Mouse (Mus musculus) kidney, postnatal 0 days (tissue): Measurements from ENCODE around the gene 2210407C18Rik. TPM values are rescaled to one million over a fixed set of nuclear protein-coding genes. Genes with fewer than 3 reads are reported as not detected.
A peak's percentile ranks its signal among the peaks of the same experiment; 100 is the strongest.

Experiments used
- ATAC-seq: fragments of 200-750 bp; cut with Nextera tagmentation; replicated peaks from 2 replicates; pipeline ENCODE4 v1.8.0; 2017; ENCODE audit warnings: low read depth, moderate number of reproducible peaks, moderate TSS enrichment, moderate library complexity; ENCODE audit not compliant: low FRiP score
- DNase-seq: peaks from one replicate; pipeline ENCODE4 v3.0.0-alpha.2; 2016; ENCODE audit warnings: low spot score
- H3K27ac ChIP-seq: fragments of 300-500 bp; sonication (generic); 2 replicates; pipeline ENCODE4 v1.5.1; 2014; ENCODE audit warnings: mild to moderate bottlenecking
- H3K27me3 ChIP-seq: fragments of 300-500 bp; sonication (generic); 2 replicates; pipeline ENCODE4 v1.6.1; 2014; ENCODE audit warnings: low read length, mixed read lengths; ENCODE audit not compliant: insufficient read depth
- H3K36me3 ChIP-seq: fragments of 300-500 bp; sonication (generic); 2 replicates; pipeline ENCODE4 v1.6.1; 2014; ENCODE audit warnings: low read length, mixed read lengths; ENCODE audit not compliant: insufficient read depth
- H3K4me1 ChIP-seq: fragments of 300-500 bp; sonication (generic); replicated peaks from 2 replicates; pipeline ENCODE4 v1.6.1; 2014; ENCODE audit warnings: antibody characterized with exemption, low read length, mixed read lengths; ENCODE audit not compliant: insufficient read depth
- H3K4me2 ChIP-seq: fragments of 300-500 bp; sonication (generic); 2 replicates; pipeline ENCODE4 v1.6.1; 2014; ENCODE audit warnings: mild to moderate bottlenecking, low read length, moderate library complexity, mixed read lengths
- H3K4me3 ChIP-seq: fragments of 300-500 bp; sonication (generic); replicated peaks from 2 replicates; pipeline ENCODE4 v1.5.1; 2014; ENCODE audit warnings: low read depth, low read length
- H3K9ac ChIP-seq: fragments of 300-500 bp; sonication (generic); 2 replicates; pipeline ENCODE4 v1.6.1; 2014; ENCODE audit warnings: low read depth, low read length
- H3K9me3 ChIP-seq: fragments of 300-500 bp; sonication (generic); replicated peaks from 2 replicates; pipeline ENCODE4 v1.6.1; 2016; ENCODE audit warnings: low read length, inconsistent platforms, mixed read lengths
- CTCF ChIP-seq: IDR thresholded peaks from 2 replicates; pipeline ENCODE4 v1.5.1; 2016; ENCODE audit warnings: antibody characterized with exemption, low read depth, mild to moderate bottlenecking, moderate library complexity
- WGBS: fragments of 180-500 bp; shearing (Covaris S2); extraction: QIAGEN DNeasy Blood & Tissue Kit; methylation state at CpG from one replicate; pipeline ENCODE4 v1.1.7; 2014; 5-methylcytosine and 5-hydroxymethylcytosine counted together
- polyA plus RNA-seq: library from polyadenylated mRNA; unstranded; fragments of >200 nt; fragmentation: Nextera tagmentation; extraction: Ambion mirVana; gene quantifications from 2 replicates; pipeline ENCODE4 v1.2.1, GENCODE M21; 2015

Gene 2210407C18Rik
- polyA plus RNA-seq, 1 experiment from 2014 or later = not detected

- Histone ChIP-seq H3K9me3 (no peaks in the 10 kb centered on the region), H3K4me3 (no peak overlapping the region), H3K4me2 (no peak overlapping the region), H3K27ac (no peak overlapping the region), H3K9ac (no peak overlapping the region), H3K4me1 (no peaks in the 10 kb centered on the region), H3K36me3 (no peaks in the 10 kb centered on the region), H3K27me3 (no peaks in the 10 kb centered on the region)
- ATAC-seq = no peak
- no peak for TF ChIP-seq CTCF
- no peak for DNase-seq
- 21% methylated on average over 2 of the region's 2 CpGs for WGBS
Measured at GRCm38 (mm10) chr11:58604688-58605087, 11.2 kb downstream of the 2210407C18Rik start.

- no peaks in the 10 kb centered on the region for H3K27me3 ChIP-seq
- H3K4me1 ChIP-seq = no peaks in the 10 kb centered on the region
- TF ChIP-seq CTCF = no peak
- ATAC-seq = no peak
- no peaks in the 10 kb centered on the region for H3K36me3 ChIP-seq
- no peak overlapping the region for H3K4me3 ChIP-seq
- no peak for DNase-seq
- no peaks in the 10 kb centered on the region for H3K9me3 ChIP-seq
- 69% methylated on average over 6 of the region's 6 CpGs for WGBS
- H3K9ac ChIP-seq = no peak overlapping the region
- no peak overlapping the region for H3K27ac ChIP-seq
- H3K4me2 ChIP-seq = no peak overlapping the region
Measured at GRCm38 (mm10) chr11:58602800-58603560, 12.9 kb downstream of the 2210407C18Rik start.

DNA sequence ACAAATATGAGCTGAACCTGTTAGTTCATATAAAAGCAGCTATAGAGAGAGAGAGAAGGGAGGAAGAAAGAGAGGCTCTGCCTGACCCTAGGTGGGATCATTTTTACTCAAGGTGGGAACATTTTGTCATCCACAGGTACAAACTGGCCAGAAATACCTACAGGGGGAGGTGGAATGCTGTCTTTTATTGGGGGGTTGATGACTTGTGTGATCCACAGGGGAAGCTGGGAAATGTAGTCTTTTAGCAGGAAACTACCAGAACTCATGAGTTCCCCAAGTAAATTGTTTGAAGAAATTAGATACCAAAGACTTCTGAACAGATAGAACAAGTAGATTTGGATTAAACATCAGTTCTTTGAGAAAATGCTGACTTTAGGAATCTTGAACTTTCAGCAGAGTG is 13.8 kb downstream of the 2210407C18Rik start:
- ATAC-seq = no peak
- Histone ChIP-seq H3K4me3 (no peak overlapping the region), H3K27me3 (no peaks in the 10 kb centered on the region), H3K9ac (no peak overlapping the region), H3K4me2 (no peak overlapping the region), H3K36me3 (no peaks in the 10 kb centered on the region), H3K27ac (no peak overlapping the region), H3K9me3 (no peaks in the 10 kb centered on the region), H3K4me1 (no peaks in the 10 kb centered on the region)
- no peak for TF ChIP-seq CTCF
- DNase-seq = no peak

DNA sequence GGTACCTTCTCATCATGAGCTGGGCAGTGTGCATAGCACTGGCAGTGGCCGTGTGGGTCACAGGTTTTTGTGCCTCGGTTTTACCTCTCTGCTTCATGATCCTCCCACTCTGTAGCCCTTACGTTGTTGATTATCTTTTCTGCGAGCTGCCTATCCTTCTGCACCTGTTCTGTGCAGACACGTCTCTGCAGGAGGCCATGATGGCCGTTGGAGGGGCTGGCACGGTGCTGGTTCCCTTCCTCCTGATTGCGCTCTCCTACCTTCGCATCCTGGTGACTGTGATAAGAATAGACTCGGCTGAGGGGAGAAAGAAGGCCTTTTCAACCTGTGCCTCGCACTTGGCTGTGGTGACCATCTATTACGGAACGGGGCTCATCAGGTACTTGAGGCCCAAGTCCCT is 18.0 kb downstream of the 2210407C18Rik start:
- no peak for TF ChIP-seq CTCF
- no peak for ATAC-seq

DNA sequence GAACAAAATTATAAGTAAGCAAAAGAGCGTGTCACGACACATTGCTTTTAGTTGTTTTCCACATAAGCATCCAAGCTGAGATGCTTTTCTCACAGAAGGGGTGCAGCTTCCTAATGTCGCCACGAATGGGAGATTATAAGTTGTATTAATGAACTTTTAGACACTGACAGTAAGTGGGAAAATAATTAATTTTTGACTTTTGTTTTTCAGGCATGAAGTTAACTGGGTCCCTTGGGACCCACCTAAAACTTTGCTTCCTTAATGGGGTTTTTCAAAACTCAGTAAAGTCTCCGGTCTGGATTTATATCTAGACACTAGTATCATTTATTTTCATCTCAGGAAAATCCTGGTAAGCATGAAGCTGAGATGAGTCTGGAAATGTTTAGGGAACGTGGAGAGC is 21.1 kb downstream of the 2210407C18Rik start, which contains the start of gene Olfr324:
Olfr324 (plus strand) TSS at position 301 of the 400 bp plus-strand sequence.
- H3K4me3 ChIP-seq = no peak within 1 kb of the TSS
- DNase-seq (no peak), ATAC-seq (no peak)
- no peaks in the 10 kb centered on the region for H3K9me3 ChIP-seq
- 78% methylated on average over 6 of the region's 6 CpGs for WGBS
- no peak for TF ChIP-seq CTCF
- H3K27me3 ChIP-seq = no peaks in the 10 kb centered on the region
- no peaks in the 10 kb centered on the region for H3K36me3 ChIP-seq
- H3K9ac ChIP-seq = no peak within 1 kb of the TSS
- no peaks in the 10 kb centered on the region for H3K4me1 ChIP-seq
- no peak within 1 kb of the TSS for H3K4me2 ChIP-seq
- H3K27ac ChIP-seq = no peak within 1 kb of the TSS

More for the DNA sequence above, 18.0 kb downstream of the 2210407C18Rik start:
- Histone ChIP-seq H3K4me1 (no peaks in the 10 kb centered on the region), H3K27me3 (no peaks in the 10 kb centered on the region), H3K9me3 (no peaks in the 10 kb centered on the region), H3K4me2 (no peak overlapping the region), H3K36me3 (no peaks in the 10 kb centered on the region), H3K4me3 (no peak overlapping the region), H3K27ac (no peak overlapping the region), H3K9ac (no peak overlapping the region)
- WGBS = 85% methylated on average over 13 of the region's 13 CpGs
- DNase-seq = no peak

GRCm38 (mm10) chr11:58588620-58589250 is 27.1 kb downstream of the 2210407C18Rik start:
- no peak overlapping the region for H3K9ac ChIP-seq
- 49% methylated on average over 3 of the region's 3 CpGs for WGBS
- no peak overlapping the region for H3K27ac ChIP-seq
- TF ChIP-seq CTCF = no peak
- ATAC-seq (no peak), DNase-seq (peak; percentile 63)
- H3K27me3 ChIP-seq = no peaks in the 10 kb centered on the region
- H3K36me3 ChIP-seq = no peaks in the 10 kb centered on the region
- no peaks in the 10 kb centered on the region for H3K4me1 ChIP-seq
- H3K4me3 ChIP-seq = no peak overlapping the region
- H3K9me3 ChIP-seq = no peaks in the 10 kb centered on the region
- no peak overlapping the region for H3K4me2 ChIP-seq
